Mouse (Mus musculus): ENCODE measurements around the gene Spty2d1. TPM values are rescaled to one million over a fixed set of nuclear protein-coding genes. Genes with fewer than 3 reads are reported as not detected.

The Spty2d1 gene
- polyA plus RNA-seq, 1 experiment from 2014 or later = 8.0 TPM

DNA sequence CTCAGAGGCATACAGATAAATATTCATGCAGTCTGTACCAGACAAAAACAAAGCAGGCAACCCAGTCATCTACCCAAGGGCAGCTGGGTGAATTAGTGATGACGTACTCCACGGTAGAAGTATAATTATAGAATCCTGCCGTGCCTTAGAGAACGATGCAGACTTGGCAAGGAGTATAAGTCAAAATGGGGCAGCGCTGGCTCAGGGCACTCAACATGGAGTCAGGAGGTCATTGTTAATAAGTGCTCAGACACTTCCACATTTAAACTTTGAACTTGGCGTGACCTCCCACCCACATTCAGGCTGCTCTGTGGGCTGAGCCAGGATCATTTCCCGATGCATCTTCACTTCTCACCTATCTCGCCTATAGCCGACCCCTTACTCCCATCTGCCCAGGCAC, 17.2 kb upstream of the Spty2d1 start:
- DNase-seq (ENCODE audit: low spot score) (no peak), ATAC-seq (ENCODE audit: low FRiP score) (no peak)
- no peaks in the 10 kb centered on the region for H3K36me3 ChIP-seq (replicated peaks; ENCODE audit: control insufficient read depth, insufficient read depth)
- no peaks in the 10 kb centered on the region for H3K4me1 ChIP-seq (replicated peaks; ENCODE audit: control insufficient read depth, insufficient read depth, low read length)
- 70% methylated on average over 9 of the region's 9 CpGs for WGBS
- no peak overlapping the region for H3K27ac ChIP-seq
- no peak overlapping the region for H3K4me2 ChIP-seq (replicated peaks)
- no peak overlapping the region for H3K9ac ChIP-seq
- H3K27me3 ChIP-seq (ENCODE audit: control insufficient read depth, insufficient read depth, low read length) = no peaks in the 10 kb centered on the region
- no peak overlapping the region for H3K4me3 ChIP-seq (replicated peaks; ENCODE audit: low read length)
- H3K9me3 ChIP-seq (ENCODE audit: control insufficient read depth, low read length) = no peaks in the 10 kb centered on the region

DNA sequence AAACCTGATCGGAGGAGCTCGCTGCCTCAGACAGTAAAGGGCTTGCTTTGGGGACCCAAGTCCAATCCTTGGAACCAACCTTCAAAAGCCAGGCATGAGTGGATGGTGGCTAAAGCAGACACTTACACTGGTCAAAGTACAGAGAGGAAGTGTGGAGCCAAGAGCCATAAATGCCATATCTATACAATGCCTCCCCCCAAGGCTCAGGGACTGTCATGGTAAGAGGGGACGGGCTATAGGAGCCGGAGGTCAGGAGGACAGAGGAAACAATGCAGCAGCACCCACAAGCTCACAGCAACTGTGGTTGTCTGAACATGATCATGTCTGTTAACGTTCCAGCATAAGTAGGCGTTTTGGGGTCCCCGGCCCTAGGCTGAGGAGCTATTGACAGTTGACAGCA, 16.2 kb upstream of the Spty2d1 start:
- H3K9me3 ChIP-seq (ENCODE audit: control insufficient read depth, low read length) = no peaks in the 10 kb centered on the region
- no peaks in the 10 kb centered on the region for H3K4me1 ChIP-seq (replicated peaks; ENCODE audit: control insufficient read depth, insufficient read depth, low read length)
- no peak overlapping the region for H3K4me2 ChIP-seq (replicated peaks)
- no peak for ATAC-seq (ENCODE audit: low FRiP score)
- DNase-seq (ENCODE audit: low spot score) = no peak
- no peaks in the 10 kb centered on the region for H3K27me3 ChIP-seq (ENCODE audit: control insufficient read depth, insufficient read depth, low read length)
- H3K4me3 ChIP-seq (replicated peaks; ENCODE audit: low read length) = no peak overlapping the region
- no peaks in the 10 kb centered on the region for H3K36me3 ChIP-seq (replicated peaks; ENCODE audit: control insufficient read depth, insufficient read depth)
- H3K27ac ChIP-seq = no peak overlapping the region
- no peak overlapping the region for H3K9ac ChIP-seq
- 90% methylated on average over 7 of the region's 7 CpGs for WGBS

DNA sequence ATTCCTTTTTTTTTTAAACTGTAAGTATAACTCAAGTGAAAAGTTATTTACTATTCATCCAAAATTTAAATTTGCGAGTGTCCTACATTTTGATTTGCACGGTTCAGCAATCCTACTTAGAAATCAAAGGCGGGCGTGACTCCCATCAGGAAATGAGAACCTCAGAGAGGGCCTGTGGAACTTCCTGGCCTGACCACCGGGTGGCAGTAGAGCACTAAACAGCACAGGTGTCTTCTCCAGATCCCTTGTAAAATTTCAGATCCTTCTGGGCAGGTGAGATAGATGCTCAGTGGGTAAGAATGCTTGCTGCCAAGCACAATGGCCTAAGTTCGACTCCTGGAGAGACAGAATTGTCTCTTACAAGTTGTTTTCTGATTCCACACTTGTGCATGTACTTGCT, 15.3 kb upstream of the Spty2d1 start:
- ATAC-seq (ENCODE audit: low FRiP score) = no peak

DNA sequence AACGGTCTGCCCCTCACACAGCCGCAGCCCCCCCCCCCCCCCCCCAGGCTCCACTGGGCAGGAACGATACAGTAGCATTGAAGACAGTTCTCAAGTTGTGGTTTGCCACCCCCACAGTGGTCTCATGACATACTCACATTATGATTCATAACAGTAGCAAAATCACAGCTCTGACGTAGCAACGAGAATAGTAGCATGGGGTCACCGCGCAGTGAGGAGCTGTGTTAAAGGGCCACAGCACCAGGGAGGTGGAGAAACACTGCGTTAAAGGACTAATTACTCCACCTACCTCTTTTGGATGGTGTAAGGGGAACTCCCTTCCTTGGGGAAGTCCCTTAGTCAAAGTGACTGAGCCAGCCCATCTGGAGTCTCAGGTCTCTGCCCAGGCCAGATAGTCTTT, 14.3 kb upstream of the Spty2d1 start:
- 76% methylated on average over 8 of the region's 8 CpGs for WGBS
- DNase-seq (ENCODE audit: low spot score) = no peak
- no peaks in the 10 kb centered on the region for H3K4me1 ChIP-seq (replicated peaks; ENCODE audit: control insufficient read depth, insufficient read depth, low read length)

More for the DNA sequence above, 15.3 kb upstream of the Spty2d1 start:
- H3K27ac ChIP-seq = no peak overlapping the region
- peak; percentile 83 for DNase-seq (ENCODE audit: low spot score)
- WGBS = 16% methylated on average over 6 of the region's 6 CpGs
- H3K4me1 ChIP-seq (replicated peaks; ENCODE audit: control insufficient read depth, insufficient read depth, low read length) = no peaks in the 10 kb centered on the region
- no peaks in the 10 kb centered on the region for H3K36me3 ChIP-seq (replicated peaks; ENCODE audit: control insufficient read depth, insufficient read depth)
- H3K9me3 ChIP-seq (ENCODE audit: control insufficient read depth, low read length) = no peaks in the 10 kb centered on the region
- H3K4me2 ChIP-seq (replicated peaks) = no peak overlapping the region
- no peak overlapping the region for H3K9ac ChIP-seq
- H3K4me3 ChIP-seq (replicated peaks; ENCODE audit: low read length) = no peak overlapping the region
- no peaks in the 10 kb centered on the region for H3K27me3 ChIP-seq (ENCODE audit: control insufficient read depth, insufficient read depth, low read length)

DNA sequence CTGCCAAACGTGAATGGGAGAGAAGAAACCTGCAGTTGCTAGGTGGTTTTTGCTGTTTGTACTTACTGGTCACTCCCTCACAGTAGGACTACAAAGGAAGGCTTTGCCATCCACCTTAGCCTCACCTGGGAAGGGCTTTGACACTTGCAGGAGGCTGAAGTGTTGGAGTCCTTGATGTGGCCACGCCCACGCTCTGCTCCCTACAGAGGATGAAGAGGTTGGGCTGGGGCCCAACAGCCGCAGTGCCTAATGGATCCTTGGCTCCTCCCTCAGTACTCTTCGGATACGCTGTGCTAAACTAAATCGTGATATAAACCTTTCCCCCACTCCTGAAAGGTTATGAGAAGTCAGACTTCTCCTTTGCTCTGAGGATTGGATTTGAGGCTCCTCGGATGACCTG, 12.7 kb upstream of the Spty2d1 start:
- Histone ChIP-seq H3K4me2 (replicated peaks) (no peak overlapping the region), H3K9me3 (ENCODE audit: control insufficient read depth, low read length) (no peaks in the 10 kb centered on the region), H3K36me3 (replicated peaks; ENCODE audit: control insufficient read depth, insufficient read depth) (no peaks in the 10 kb centered on the region), H3K27ac (no peak overlapping the region), H3K9ac (no peak overlapping the region), H3K4me3 (replicated peaks; ENCODE audit: low read length) (no peak overlapping the region), H3K4me1 (replicated peaks; ENCODE audit: control insufficient read depth, insufficient read depth, low read length) (no peaks in the 10 kb centered on the region), H3K27me3 (ENCODE audit: control insufficient read depth, insufficient read depth, low read length) (no peaks in the 10 kb centered on the region)
- DNase-seq (ENCODE audit: low spot score) = no peak
- ATAC-seq (ENCODE audit: low FRiP score) = no peak
- 15% methylated on average over 8 of the region's 8 CpGs for WGBS

More for the DNA sequence above, 14.3 kb upstream of the Spty2d1 start:
- Histone ChIP-seq H3K27me3 (ENCODE audit: control insufficient read depth, insufficient read depth, low read length) (no peaks in the 10 kb centered on the region), H3K27ac (no peak overlapping the region), H3K4me2 (replicated peaks) (no peak overlapping the region), H3K4me3 (replicated peaks; ENCODE audit: low read length) (no peak overlapping the region), H3K9me3 (ENCODE audit: control insufficient read depth, low read length) (no peaks in the 10 kb centered on the region), H3K36me3 (replicated peaks; ENCODE audit: control insufficient read depth, insufficient read depth) (no peaks in the 10 kb centered on the region), H3K9ac (no peak overlapping the region)
- ATAC-seq (ENCODE audit: low FRiP score) = no peak

DNA sequence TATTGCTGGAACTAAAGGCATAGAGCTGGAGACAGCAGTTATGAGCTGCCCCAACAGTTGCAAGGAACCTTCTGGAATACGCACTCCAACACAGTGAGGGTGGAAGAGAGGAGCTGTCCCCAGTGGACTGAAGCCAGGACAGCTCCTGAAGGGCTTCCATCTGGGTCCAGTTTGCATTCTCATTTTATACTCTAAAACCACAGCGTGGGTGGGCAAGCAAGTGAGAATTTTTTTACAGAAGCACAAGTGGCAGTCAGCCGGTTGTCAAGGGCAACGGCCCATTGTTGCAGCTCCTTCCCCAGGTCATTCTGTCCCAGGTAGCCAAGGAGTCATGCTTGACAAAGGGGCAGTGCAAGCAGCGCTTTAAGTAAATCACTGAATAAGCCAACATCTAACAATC, 11.4 kb upstream of the Spty2d1 start:
- WGBS = 60% methylated on average over 5 of the region's 5 CpGs
- Histone ChIP-seq H3K9ac (no peak overlapping the region), H3K36me3 (replicated peaks; ENCODE audit: control insufficient read depth, insufficient read depth) (no peaks in the 10 kb centered on the region), H3K27me3 (ENCODE audit: control insufficient read depth, insufficient read depth, low read length) (no peaks in the 10 kb centered on the region), H3K27ac (no peak overlapping the region), H3K4me1 (replicated peaks; ENCODE audit: control insufficient read depth, insufficient read depth, low read length) (no peaks in the 10 kb centered on the region), H3K4me2 (replicated peaks) (no peak overlapping the region), H3K9me3 (ENCODE audit: control insufficient read depth, low read length) (no peaks in the 10 kb centered on the region), H3K4me3 (replicated peaks; ENCODE audit: low read length) (no peak overlapping the region)
- no peak for ATAC-seq (ENCODE audit: low FRiP score)
- DNase-seq (ENCODE audit: low spot score) = no peak

DNA sequence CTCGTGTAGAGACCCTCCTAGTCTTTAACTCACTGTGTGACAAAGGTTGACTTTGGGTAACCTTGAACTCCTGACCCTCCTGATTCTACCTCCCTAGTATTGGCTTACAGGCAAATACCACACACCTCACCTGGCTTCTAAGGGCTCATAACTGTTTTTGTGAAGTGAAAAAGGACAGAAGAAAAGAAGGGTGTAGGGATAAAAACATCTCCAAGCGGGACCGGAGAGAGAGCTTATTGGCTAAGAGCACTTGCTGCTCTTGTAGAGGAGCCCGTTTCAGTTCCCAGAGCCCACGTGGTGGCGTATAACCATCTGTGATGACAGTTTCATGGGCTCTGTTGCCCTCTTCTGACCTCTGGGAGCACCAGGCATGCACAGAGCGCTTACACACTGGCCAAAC, 8.9 kb upstream of the Spty2d1 start:
- no peak overlapping the region for H3K9ac ChIP-seq
- no peak for DNase-seq (ENCODE audit: low spot score)
- H3K4me1 ChIP-seq (replicated peaks; ENCODE audit: control insufficient read depth, insufficient read depth, low read length) = no peaks in the 10 kb centered on the region
- no peak overlapping the region for H3K27ac ChIP-seq
- no peaks in the 10 kb centered on the region for H3K36me3 ChIP-seq (replicated peaks; ENCODE audit: control insufficient read depth, insufficient read depth)
- H3K4me2 ChIP-seq (replicated peaks) = no peak overlapping the region
- no peaks in the 10 kb centered on the region for H3K9me3 ChIP-seq (ENCODE audit: control insufficient read depth, low read length)
- H3K27me3 ChIP-seq (ENCODE audit: control insufficient read depth, insufficient read depth, low read length) = no peaks in the 10 kb centered on the region
- no peak for ATAC-seq (ENCODE audit: low FRiP score)
- 82% methylated on average over 7 of the region's 7 CpGs for WGBS
- H3K4me3 ChIP-seq (replicated peaks; ENCODE audit: low read length) = no peak overlapping the region

DNA sequence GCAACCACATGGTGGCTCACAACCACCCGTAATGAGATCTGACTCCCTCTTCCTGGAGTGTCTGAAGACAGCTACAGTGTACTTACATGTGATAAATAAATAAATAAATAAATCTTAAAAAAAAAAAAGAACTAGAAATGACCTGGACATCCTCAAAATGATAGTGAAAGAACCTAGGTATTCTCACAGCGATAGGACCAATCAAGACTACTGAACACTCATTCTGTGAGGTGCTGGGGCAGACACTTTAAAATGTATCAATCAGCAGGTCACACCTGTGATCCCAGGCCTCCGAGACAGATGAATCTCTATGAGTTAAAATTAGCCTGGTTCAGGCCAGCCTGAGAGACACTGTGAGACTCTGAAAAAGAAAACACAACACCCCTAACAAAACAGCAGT, 8.4 kb upstream of the Spty2d1 start:
- Histone ChIP-seq H3K4me2 (replicated peaks) (no peak overlapping the region), H3K27me3 (ENCODE audit: control insufficient read depth, insufficient read depth, low read length) (no peaks in the 10 kb centered on the region), H3K9me3 (ENCODE audit: control insufficient read depth, low read length) (no peaks in the 10 kb centered on the region), H3K4me3 (replicated peaks; ENCODE audit: low read length) (no peak overlapping the region), H3K4me1 (replicated peaks; ENCODE audit: control insufficient read depth, insufficient read depth, low read length) (no peaks in the 10 kb centered on the region), H3K9ac (no peak overlapping the region), H3K27ac (no peak overlapping the region), H3K36me3 (replicated peaks; ENCODE audit: control insufficient read depth, insufficient read depth) (no peaks in the 10 kb centered on the region)
- DNase-seq (ENCODE audit: low spot score) = no peak
- no peak for ATAC-seq (ENCODE audit: low FRiP score)
- WGBS = 79% methylated on average over 3 of the region's 3 CpGs

DNA sequence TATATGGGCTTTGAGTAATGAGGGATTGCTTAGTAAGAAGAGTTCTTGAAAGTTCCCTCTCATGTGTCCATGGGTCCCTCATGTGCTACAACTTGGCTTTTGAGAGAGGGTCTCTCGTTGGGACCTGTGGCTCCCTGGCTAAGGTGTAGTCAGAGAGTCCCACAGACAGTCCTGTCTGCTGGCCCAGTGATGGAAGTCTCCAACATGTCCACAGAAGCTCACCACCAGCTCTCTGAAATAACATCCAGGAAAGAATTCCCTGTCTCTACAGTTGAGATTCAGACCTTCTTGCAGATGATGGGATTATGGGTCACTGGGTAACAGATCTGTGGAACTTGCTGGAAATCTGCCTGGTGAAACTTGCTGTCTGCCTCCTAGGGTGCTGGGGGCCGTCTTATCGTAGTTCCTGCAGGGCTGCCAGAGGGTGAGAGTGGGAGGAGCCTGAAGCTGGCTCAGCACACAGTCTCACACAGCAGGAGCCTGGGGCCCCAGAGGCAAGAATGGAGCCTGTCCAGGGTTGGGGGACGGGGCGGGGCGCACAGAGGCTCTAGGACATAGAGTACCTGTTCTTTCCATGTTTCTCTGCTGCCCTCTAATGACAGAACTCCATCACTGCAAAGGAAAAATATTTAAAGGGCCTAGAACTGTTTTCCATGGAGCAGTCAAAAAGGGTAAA, 7.3 kb upstream of the Spty2d1 start:
- Histone ChIP-seq H3K36me3 (replicated peaks; ENCODE audit: control insufficient read depth, insufficient read depth) (no peaks in the 10 kb centered on the region), H3K9me3 (ENCODE audit: control insufficient read depth, low read length) (no peaks in the 10 kb centered on the region), H3K27ac (no peak overlapping the region), H3K4me2 (replicated peaks) (peak overlapping the region; percentile 49), H3K4me3 (replicated peaks; ENCODE audit: low read length) (no peak overlapping the region), H3K9ac (0 out of 2 replicates have a peak overlapping the region, but pooled peaks have one; percentile 6), H3K27me3 (ENCODE audit: control insufficient read depth, insufficient read depth, low read length) (no peaks in the 10 kb centered on the region), H3K4me1 (replicated peaks; ENCODE audit: control insufficient read depth, insufficient read depth, low read length) (no peaks in the 10 kb centered on the region)
- peak; percentile 93 for ATAC-seq (ENCODE audit: low FRiP score)
- DNase-seq (ENCODE audit: low spot score) = peak; percentile 79
- 12% methylated on average over 6 of the region's 6 CpGs for WGBS
